Mouse (Mus musculus) thymus, adult 2 months (tissue): ENCODE results near the gene Fam24b. TPM values are rescaled to one million over a fixed set of nuclear protein-coding genes. Genes with fewer than 3 reads are reported as not detected.

Source experiments
- DNase-seq: peaks from one replicate; pipeline ENCODE4 v3.0.0; 2021
- H3K27ac ChIP-seq: fragments of 200-500 bp; 2 replicates; pipeline ENCODE4 v1.5.1; 2012; ENCODE audit warnings: low read length, control low read depth; ENCODE audit not compliant: control insufficient read depth, insufficient read depth
- H3K27me3 ChIP-seq: fragments of 200-500 bp; 2 replicates; pipeline ENCODE4 v1.6.1; 2012; ENCODE audit warnings: mild to moderate bottlenecking, low read length, moderate library complexity, mixed read lengths; ENCODE audit not compliant: control insufficient read depth, insufficient read depth
- H3K36me3 ChIP-seq: fragments of 200-500 bp; 2 replicates; pipeline ENCODE4 v1.6.1; 2012; ENCODE audit warnings: mild to moderate bottlenecking, low read length, moderate library complexity; ENCODE audit not compliant: control insufficient read depth, insufficient read depth
- H3K4me1 ChIP-seq: fragments of 200-500 bp; replicated peaks from 2 replicates; pipeline ENCODE4 v1.6.1; 2012; ENCODE audit warnings: low read length; ENCODE audit not compliant: control insufficient read depth, insufficient read depth
- H3K4me3 ChIP-seq: fragments of 200-500 bp; 2 replicates; pipeline ENCODE4 v1.5.1; 2012; ENCODE audit warnings: mild to moderate bottlenecking, low read length, control low read depth, moderate library complexity; ENCODE audit not compliant: control insufficient read depth, insufficient read depth
- CTCF ChIP-seq: fragments of 200-500 bp; IDR thresholded peaks from 2 replicates; pipeline ENCODE4 v1.5.1; 2012; ENCODE audit warnings: mild to moderate bottlenecking, control low read depth, low read length, moderate library complexity, borderline replicate concordance; ENCODE audit not compliant: control insufficient read depth, poor library complexity, insufficient read depth; ENCODE audit errors: extremely low read depth
- POLR2A ChIP-seq: fragments of 200-500 bp; IDR thresholded peaks from 2 replicates; pipeline ENCODE4 v1.6.1; 2012; ENCODE audit warnings: mild to moderate bottlenecking, low read length, control low read depth, moderate library complexity; ENCODE audit not compliant: control insufficient read depth, poor library complexity, insufficient read depth; ENCODE audit errors: extremely low read depth
- WGBS: fragments of 180-500 bp; shearing (Covaris S2); methylation state at CpG from one replicate; pipeline ENCODE4 v1.1.7; 2018; 5-methylcytosine and 5-hydroxymethylcytosine counted together
- polyA plus RNA-seq: library from polyadenylated mRNA; depleted of rRNA; stranded (reverse); fragments of >200 nt; gene quantifications from 2 replicates; pipeline ENCODE4 v1.2.3, GENCODE M21; 2012

Gene Fam24b
- polyA plus RNA-seq, 1 experiment, result 0.38 TPM

DNA sequence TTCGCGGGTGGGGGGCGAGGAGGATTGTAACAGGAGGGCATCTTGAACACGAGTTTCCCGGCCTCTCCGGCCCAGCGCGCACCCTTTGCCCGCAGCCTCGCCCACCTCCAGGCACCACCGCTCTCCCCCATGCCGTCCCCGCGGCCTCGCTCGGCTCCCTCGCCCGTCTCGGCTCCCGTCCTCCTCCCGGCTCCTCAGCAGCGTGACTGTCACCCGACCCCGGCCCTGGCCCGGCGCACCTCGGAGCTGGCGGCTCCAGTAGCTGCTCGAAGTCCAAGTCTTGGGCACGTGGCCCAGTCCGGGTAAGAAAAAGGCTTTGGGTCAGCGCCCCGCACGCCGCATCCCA lies 32.9 kb upstream of the Fam24b start:
- H3K36me3 ChIP-seq, result peaks cover 2% of the 10 kb centered on the region; the same call in 1 of the 2 replicates
- H3K27me3 ChIP-seq, result no peaks in the 10 kb centered on the region
- no peak overlapping the region for H3K27ac ChIP-seq
- DNase-seq, result no peak
- WGBS, result 2% methylated on average over 35 of the region's 35 CpGs
- H3K4me1 ChIP-seq, result peaks cover 6% of the 10 kb centered on the region
- TF ChIP-seq CTCF (no peak), POLR2A (no peak)
- peak overlapping the region; percentile 89 for H3K4me3 ChIP-seq

- Histone ChIP-seq H3K4me3 (no peak overlapping the region), H3K4me1 (no peaks in the 10 kb centered on the region), H3K36me3 (peaks cover 19% of the 10 kb centered on the region), H3K27me3 (no peaks in the 10 kb centered on the region), H3K27ac (no peak overlapping the region)
- 98% methylated on average over 13 of the region's 13 CpGs for WGBS
- no peak for TF ChIP-seq POLR2A
- no peak for TF ChIP-seq CTCF
- no peak for DNase-seq
Observed at GRCm38 (mm10) chr7:131356105-131356504, 26.8 kb upstream of the Fam24b start.

DNA sequence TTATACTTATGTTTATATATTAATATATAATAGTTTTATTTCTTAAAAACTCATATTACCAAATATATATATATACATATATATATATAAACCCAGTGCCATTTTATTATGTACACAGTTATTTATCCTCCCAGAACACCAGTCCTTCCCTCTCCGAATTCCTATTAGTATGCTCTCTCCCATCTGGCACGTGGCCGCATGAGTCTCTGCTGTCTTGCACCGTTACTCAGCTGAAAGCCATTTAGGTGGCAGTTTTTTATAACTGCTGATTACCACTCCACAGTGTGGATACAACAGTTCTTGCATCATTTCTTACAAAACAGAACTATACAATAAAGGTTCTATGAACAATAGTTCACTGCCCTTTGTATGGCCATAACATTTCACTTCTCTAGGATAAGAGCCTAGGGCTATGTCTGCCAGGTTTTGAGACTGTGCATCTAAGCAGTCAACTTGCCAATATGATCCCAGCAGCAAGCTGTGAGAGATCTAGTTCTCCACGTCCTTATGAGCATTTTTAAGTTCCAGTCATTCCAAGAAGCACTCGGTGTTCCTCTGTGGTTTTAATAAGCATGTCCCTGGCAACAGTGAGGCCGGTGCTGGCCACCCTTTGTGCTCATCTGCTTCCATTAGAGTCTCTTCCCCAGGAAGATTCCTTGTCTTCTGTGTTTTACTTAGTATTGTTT lies 16.7 kb upstream of the Fam24b start:
- no peaks in the 10 kb centered on the region for H3K27me3 ChIP-seq
- H3K36me3 ChIP-seq, result peaks cover 36% of the 10 kb centered on the region
- 92% methylated on average over 7 of the region's 7 CpGs for WGBS
- no peak overlapping the region for H3K4me3 ChIP-seq
- no peak overlapping the region for H3K27ac ChIP-seq
- H3K4me1 ChIP-seq, result no peaks in the 10 kb centered on the region
- DNase-seq, result no peak
- no peak for TF ChIP-seq POLR2A
- TF ChIP-seq CTCF, result no peak

- Histone ChIP-seq H3K4me3 (no peak overlapping the region), H3K36me3 (peaks cover 13% of the 10 kb centered on the region; the same call in 1 of the 2 replicates), H3K27me3 (no peaks in the 10 kb centered on the region), H3K4me1 (no peaks in the 10 kb centered on the region), H3K27ac (no peak overlapping the region)
- 92% methylated on average over 8 of the region's 8 CpGs for WGBS
- TF ChIP-seq POLR2A (no peak), CTCF (no peak)
- DNase-seq, result no peak
Observed at GRCm38 (mm10) chr7:131337502-131338068, 8.3 kb upstream of the Fam24b start.

- H3K4me1 ChIP-seq, result no peaks in the 10 kb centered on the region
- 67% methylated on average over 1 of the region's 1 CpGs for WGBS
- DNase-seq, result no peak
- H3K27ac ChIP-seq, result no peak within 1 kb of the TSS
- no peaks in the 10 kb centered on the region for H3K36me3 ChIP-seq
- H3K27me3 ChIP-seq, result no peaks in the 10 kb centered on the region
- no peak for TF ChIP-seq POLR2A
- no peak for TF ChIP-seq CTCF
- H3K4me3 ChIP-seq, result no peak within 1 kb of the TSS
Observed at GRCm38 (mm10) chr7:131333564-131333963, 4.2 kb upstream of the Fam24b start, which contains the start of gene Fam24a. Gene Fam24a (plus strand): TSS chr7:131333864.

DNA sequence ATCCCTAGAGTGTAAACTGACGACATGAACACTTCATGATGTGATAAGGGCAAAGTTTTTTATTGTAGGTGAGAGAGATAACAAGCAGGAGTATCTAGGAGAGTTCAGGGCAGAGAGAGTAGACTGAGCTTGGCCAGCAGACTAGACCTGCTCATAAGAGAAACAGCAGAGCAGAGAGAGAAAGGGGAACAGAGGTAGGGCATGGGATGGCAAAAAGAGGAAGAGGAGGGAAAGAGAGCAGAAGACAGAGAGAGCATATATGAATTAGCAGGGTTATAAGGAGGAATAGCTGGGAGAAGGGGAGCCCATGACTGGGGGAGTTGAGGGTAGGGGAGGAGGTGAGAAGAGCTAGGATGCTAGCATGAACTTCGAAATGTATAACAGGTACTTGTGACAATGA lies 2.4 kb upstream of the Fam24b start:
- Histone ChIP-seq H3K4me1 (no peaks in the 10 kb centered on the region), H3K27ac (no peak overlapping the region), H3K36me3 (no peaks in the 10 kb centered on the region), H3K4me3 (no peak overlapping the region), H3K27me3 (no peaks in the 10 kb centered on the region)
- 70% methylated on average over 2 of the region's 2 CpGs for WGBS
- no peak for DNase-seq
- TF ChIP-seq POLR2A, result no peak
- no peak for TF ChIP-seq CTCF

- DNase-seq, result no peak
- no peaks in the 10 kb centered on the region for H3K27me3 ChIP-seq
- WGBS, result 94% methylated on average over 5 of the region's 5 CpGs
- H3K27ac ChIP-seq, result no peak overlapping the region
- no peaks in the 10 kb centered on the region for H3K36me3 ChIP-seq
- no peak overlapping the region for H3K4me3 ChIP-seq
- TF ChIP-seq CTCF, result no peak
- TF ChIP-seq POLR2A, result no peak
- H3K4me1 ChIP-seq, result no peaks in the 10 kb centered on the region
Observed at GRCm38 (mm10) chr7:131327054-131327453, 2.3 kb downstream of the Fam24b start.
